Mouse (Mus musculus) myocyte (in vitro differentiated cells): ENCODE results near the gene Fcho1. TPM values are rescaled to one million over a fixed set of nuclear protein-coding genes. Genes with fewer than 3 reads are reported as not detected.
"Not testable (repeated sequence)": the region's sequence is repeated elsewhere in the genome, so short reads cannot be mapped to it uniquely, and the experiment has no call there.

Experiments used
- H3K27me3 ChIP-seq: one replicate; pipeline ENCODE4 v1.6.1; 2011; ENCODE audit not compliant: control insufficient read depth, insufficient read depth, insufficient read length
- H3K36me3 ChIP-seq: one replicate; pipeline ENCODE4 v1.6.1; 2011; ENCODE audit not compliant: control insufficient read depth, insufficient read depth
- H3K4me2 ChIP-seq: one replicate; pipeline ENCODE4 v1.6.1; 2011; ENCODE audit warnings: low read depth, control low read depth
- H3K4me3 ChIP-seq: one replicate; pipeline ENCODE4 v1.5.1; 2011; ENCODE audit warnings: mild to moderate bottlenecking, control low read depth, moderate library complexity
- H3K79me2 ChIP-seq: one replicate; pipeline ENCODE4 v1.6.1; 2011; ENCODE audit not compliant: control insufficient read depth, insufficient read depth
- H3ac ChIP-seq: one replicate; pipeline ENCODE4 v1.6.1; 2011; ENCODE audit not compliant: control insufficient read depth, insufficient read length
- CEBPB ChIP-seq: IDR thresholded peaks from 2 replicates; pipeline ENCODE4 v1.6.1; 2011; ENCODE audit warnings: mild to moderate bottlenecking, moderate library complexity; ENCODE audit not compliant: poor library complexity, insufficient read depth, severe bottlenecking
- E2F4 ChIP-seq: IDR thresholded peaks from one replicate; pipeline ENCODE4 v1.6.1; 2011; ENCODE audit warnings: mild to moderate bottlenecking, control low read depth, moderate library complexity; ENCODE audit not compliant: insufficient read depth
- MAX ChIP-seq: IDR thresholded peaks from one replicate; pipeline ENCODE4 v1.6.1; 2011; ENCODE audit warnings: low read depth, mild to moderate bottlenecking, control low read depth
- MYOD1 ChIP-seq, 3 experiments: IDR thresholded peaks; one replicate each; pipeline ENCODE4 v1.6.1; 2011; ENCODE audit warnings: control low read depth in 2 of 3, low read depth in 2 of 3, mild to moderate bottlenecking in 2 of 3, moderate library complexity in 1 of 3; ENCODE audit not compliant: insufficient read length in 2 of 3, control insufficient read depth in 1 of 3
- MYOG ChIP-seq, 3 experiments: IDR thresholded peaks; one replicate each; pipeline ENCODE4 v1.6.1; 2011; ENCODE audit warnings: control low read depth in 2 of 3, low read depth in 2 of 3, mild to moderate bottlenecking in 2 of 3; ENCODE audit not compliant: insufficient read length in 2 of 3, control insufficient read depth in 1 of 3, insufficient read depth in 1 of 3
- POLR2A ChIP-seq: IDR thresholded peaks from one replicate; pipeline ENCODE4 v1.6.1; 2011; ENCODE audit warnings: low read depth, mild to moderate bottlenecking, control low read depth, moderate library complexity; ENCODE audit not compliant: insufficient read length
- POLR2AphosphoS2 ChIP-seq: IDR thresholded peaks from one replicate; pipeline ENCODE4 v1.6.1; 2011; ENCODE audit warnings: low read depth, control low read depth; ENCODE audit not compliant: insufficient read length
- REST ChIP-seq: IDR thresholded peaks from one replicate; pipeline ENCODE4 v1.6.1; 2011; ENCODE audit warnings: mild to moderate bottlenecking, control low read depth, moderate library complexity; ENCODE audit not compliant: insufficient read depth, insufficient read length
- SRF ChIP-seq: IDR thresholded peaks from one replicate; pipeline ENCODE4 v1.6.1; 2011; ENCODE audit warnings: low read depth; ENCODE audit not compliant: control insufficient read depth, insufficient read length
- TCF12 ChIP-seq: IDR thresholded peaks from one replicate; pipeline ENCODE4 v1.6.1; 2011; ENCODE audit warnings: mild to moderate bottlenecking, control low read depth; ENCODE audit not compliant: poor library complexity, insufficient read depth, severe bottlenecking
- TCF3 ChIP-seq: IDR thresholded peaks from one replicate; pipeline ENCODE4 v1.6.1; 2011; ENCODE audit warnings: low read depth, control low read depth; ENCODE audit not compliant: insufficient read length
- USF1 ChIP-seq: IDR thresholded peaks from one replicate; pipeline ENCODE4 v1.6.1; 2011; ENCODE audit warnings: low read depth, mild to moderate bottlenecking, control low read depth, moderate library complexity
- polyA plus RNA-seq: library from polyadenylated mRNA; unstranded; fragments of >200 nt; fragmentation: generic; extraction: Trizol; gene quantifications from one replicate; pipeline ENCODE4 v1.2.1, GENCODE M21; 2012; ENCODE audit warnings: missing spikeins

Gene Fcho1
- polyA plus RNA-seq, 1 experiment = not detected

- not testable (repeated sequence) for H3K79me2 ChIP-seq, H3K4me3 ChIP-seq, H3K27me3 ChIP-seq, H3K4me2 ChIP-seq, H3ac ChIP-seq, H3K36me3 ChIP-seq
Measured at GRCm38 (mm10) chr8:71747082-71747481, 21.6 kb upstream of the Fcho1 start.

GRCm38 (mm10) chr8:71745322-71745721 lies 19.8 kb upstream of the Fcho1 start:
- H3ac ChIP-seq = no peak overlapping the region
- TF ChIP-seq MYOD1 (IDR thresholded peaks at IDR 0.05; ENCODE audit: control insufficient read depth in 1 of 3, insufficient read length in 2 of 3, low read depth in 2 of 3) = no peak
- no peaks in the 10 kb centered on the region for H3K79me2 ChIP-seq
- H3K4me2 ChIP-seq = no peak overlapping the region
- H3K27me3 ChIP-seq = peaks cover 8% of the 10 kb centered on the region
- no peaks in the 10 kb centered on the region for H3K36me3 ChIP-seq
- H3K4me3 ChIP-seq = no peak overlapping the region

DNA sequence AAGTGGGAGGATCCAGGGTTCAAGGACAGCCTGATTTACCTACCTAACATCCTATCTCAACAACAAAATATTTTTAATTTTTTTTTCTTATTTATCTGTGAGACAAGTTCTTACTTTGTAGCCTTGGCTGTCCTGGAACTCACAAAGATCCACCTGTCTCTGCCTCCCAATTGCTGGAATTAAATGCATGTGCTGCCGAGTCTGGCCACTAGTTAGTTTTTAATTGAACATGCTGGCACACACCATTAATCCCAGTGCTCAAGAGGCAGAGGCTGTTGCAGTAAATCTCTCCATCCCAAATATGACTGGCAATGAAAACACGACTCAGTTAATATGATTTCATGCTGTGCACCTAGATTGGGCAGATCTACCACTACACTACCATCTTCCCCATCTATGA lies 17.3 kb upstream of the Fcho1 start:
- no peak overlapping the region for H3K4me2 ChIP-seq
- H3K4me3 ChIP-seq = no peak overlapping the region
- peaks cover 8% of the 10 kb centered on the region for H3K27me3 ChIP-seq
- TF ChIP-seq REST (no peak), CEBPB (no peak), MAX (no peak), MYOG (IDR thresholded peaks at IDR 0.05; ENCODE audit: control insufficient read depth in 1 of 3, insufficient read depth in 1 of 3, insufficient read length in 2 of 3, low read depth in 2 of 3) (no peak)
- H3ac ChIP-seq = no peak overlapping the region
- no peaks in the 10 kb centered on the region for H3K36me3 ChIP-seq
- no peaks in the 10 kb centered on the region for H3K79me2 ChIP-seq

DNA sequence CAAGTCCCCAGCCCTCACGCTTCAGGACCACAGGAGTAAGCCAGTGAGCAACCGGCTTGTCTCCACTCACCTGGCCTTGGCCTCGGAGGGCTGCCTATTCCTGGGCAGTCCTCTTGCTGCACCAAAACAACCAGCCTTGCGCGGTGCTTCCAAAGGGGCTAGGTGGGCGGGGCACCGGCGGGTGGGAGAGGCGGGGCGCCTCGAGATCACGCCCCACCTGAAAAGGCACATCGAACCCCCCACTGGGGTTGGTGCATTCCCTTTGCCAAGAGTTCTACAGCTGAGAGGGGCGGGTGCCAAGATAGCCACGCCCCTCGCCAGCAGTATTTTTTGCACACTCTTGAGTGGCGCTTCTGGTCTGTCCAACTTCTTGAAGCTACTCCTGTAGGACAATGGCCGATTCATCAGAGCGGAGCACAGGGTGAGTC lies 16.2 kb upstream of the Fcho1 start:
- H3K4me3 ChIP-seq = no peak overlapping the region
- peaks cover 8% of the 10 kb centered on the region for H3K27me3 ChIP-seq
- TF ChIP-seq USF1 (no peak), POLR2A (no peak), MYOD1 (IDR thresholded peaks at IDR 0.05; ENCODE audit: control insufficient read depth in 1 of 3, insufficient read length in 2 of 3, low read depth in 2 of 3) (no peak), REST (no peak), MYOG (IDR thresholded peaks at IDR 0.05; ENCODE audit: control insufficient read depth in 1 of 3, insufficient read depth in 1 of 3, insufficient read length in 2 of 3, low read depth in 2 of 3) (no peak)
- no peak overlapping the region for H3ac ChIP-seq
- H3K36me3 ChIP-seq = no peaks in the 10 kb centered on the region
- no peak overlapping the region for H3K4me2 ChIP-seq
- H3K79me2 ChIP-seq = no peaks in the 10 kb centered on the region

- Histone ChIP-seq H3K4me3 (no peak overlapping the region), H3ac (no peak overlapping the region), H3K79me2 (no peaks in the 10 kb centered on the region), H3K27me3 (peaks cover 8% of the 10 kb centered on the region), H3K36me3 (no peaks in the 10 kb centered on the region), H3K4me2 (no peak overlapping the region)
- TF ChIP-seq REST = no peak
- TF ChIP-seq POLR2AphosphoS2 = no peak
- no peak for TF ChIP-seq CEBPB
- TF ChIP-seq TCF3 = no peak
- no peak for TF ChIP-seq TCF12
- TF ChIP-seq MYOG (IDR thresholded peaks at IDR 0.05; ENCODE audit: control insufficient read depth in 1 of 3, insufficient read depth in 1 of 3, insufficient read length in 2 of 3, low read depth in 2 of 3) = no peak
- no peak for TF ChIP-seq USF1
- no peak for TF ChIP-seq MYOD1 (IDR thresholded peaks at IDR 0.05; ENCODE audit: control insufficient read depth in 1 of 3, insufficient read length in 2 of 3, low read depth in 2 of 3)
- TF ChIP-seq E2F4 = no peak
- TF ChIP-seq SRF = no peak
- no peak for TF ChIP-seq POLR2A
- no peak for TF ChIP-seq MAX
Measured at GRCm38 (mm10) chr8:71741226-71741625, 15.7 kb upstream of the Fcho1 start.

- not testable (repeated sequence) for H3K4me2 ChIP-seq, H3K27me3 ChIP-seq, H3K36me3 ChIP-seq, H3K79me2 ChIP-seq, H3K4me3 ChIP-seq, H3ac ChIP-seq
Measured at GRCm38 (mm10) chr8:71738316-71738715, 12.8 kb upstream of the Fcho1 start.
